Mouse (Mus musculus): ENCODE measurements around the gene Elmod3.

- TF ChIP-seq CTCF (IDR thresholded peaks at IDR 0.05; ENCODE audit: control insufficient read depth, insufficient read depth, insufficient replicate concordance, low read depth, low read length): no peak
- TF ChIP-seq POLR2A (IDR thresholded peaks at IDR 0.05; ENCODE audit: control insufficient read depth, low read depth, low read length): no peak
Measured at GRCm38 (mm10) chr6:72641218-72641954, 43.2 kb upstream of the Elmod3 start.
